Mouse (Mus musculus): ENCODE measurements at regions not wholly inside any gene's neighbourhood (a gene's known extent, or its start where the extent isn't known, plus 50 kb on each side); places are given as distances from the start of the nearest gene placed in this dataset.

- WGBS: 88% methylated on average over 2 of the region's 2 CpGs
- Histone ChIP-seq H3K36me3 (ENCODE audit: control insufficient read depth, insufficient read depth, low read length) (no peaks in the 10 kb centered on the region), H3K9ac (replicated peaks; ENCODE audit: low read depth, low read length) (no peak overlapping the region), H3K27me3 (ENCODE audit: control insufficient read depth, insufficient read depth, low read length) (no peaks in the 10 kb centered on the region), H3K4me1 (ENCODE audit: control insufficient read depth, insufficient read depth, low read length) (no peaks in the 10 kb centered on the region), H3K4me3 (ENCODE audit: low read depth, low read length) (no peak overlapping the region), H3K9me3 (ENCODE audit: control insufficient read depth, low read depth, low read length) (no peaks in the 10 kb centered on the region), H3K27ac (ENCODE audit: low read length) (no peak overlapping the region), H3K4me2 (replicated peaks; ENCODE audit: low read depth, low read length) (no peak overlapping the region)
- ATAC-seq (ENCODE audit: insufficient number of reproducible peaks, insufficient read depth, low FRiP score, low read depth): no peak
Measured at GRCm38 (mm10) chr2:50533702-50534101, 237.1 kb upstream of the Mmadhc start.

DNA sequence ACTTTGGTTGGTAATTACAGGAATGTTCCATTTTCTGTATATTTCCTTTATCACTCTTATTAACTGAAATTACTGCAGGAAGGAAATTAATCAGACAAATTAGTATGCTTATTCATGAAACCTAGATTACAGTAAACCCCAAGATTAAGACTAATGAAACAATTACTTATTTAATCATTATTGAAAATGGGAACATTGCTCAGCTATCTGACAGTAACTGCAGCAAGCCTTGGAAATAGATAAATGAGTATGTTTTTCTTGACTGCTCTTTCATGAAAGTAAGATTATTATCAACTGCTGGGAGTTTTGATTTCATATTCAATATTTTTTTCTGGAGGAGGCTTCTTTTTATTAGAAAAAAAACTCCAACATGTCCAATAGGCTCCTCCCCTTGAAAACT lies 230.8 kb upstream of the Mmadhc start:
- Histone ChIP-seq H3K9ac (replicated peaks; ENCODE audit: low read depth, low read length) (no peak overlapping the region), H3K27me3 (ENCODE audit: control insufficient read depth, insufficient read depth, low read length) (no peaks in the 10 kb centered on the region), H3K4me2 (replicated peaks; ENCODE audit: low read depth, low read length) (no peak overlapping the region), H3K4me1 (ENCODE audit: control insufficient read depth, insufficient read depth, low read length) (no peaks in the 10 kb centered on the region), H3K9me3 (ENCODE audit: control insufficient read depth, low read depth, low read length) (no peaks in the 10 kb centered on the region), H3K36me3 (ENCODE audit: control insufficient read depth, insufficient read depth, low read length) (no peaks in the 10 kb centered on the region), H3K27ac (ENCODE audit: low read length) (no peak overlapping the region), H3K4me3 (ENCODE audit: low read depth, low read length) (no peak overlapping the region)
- no peak for ATAC-seq (ENCODE audit: insufficient number of reproducible peaks, insufficient read depth, low FRiP score, low read depth)

DNA sequence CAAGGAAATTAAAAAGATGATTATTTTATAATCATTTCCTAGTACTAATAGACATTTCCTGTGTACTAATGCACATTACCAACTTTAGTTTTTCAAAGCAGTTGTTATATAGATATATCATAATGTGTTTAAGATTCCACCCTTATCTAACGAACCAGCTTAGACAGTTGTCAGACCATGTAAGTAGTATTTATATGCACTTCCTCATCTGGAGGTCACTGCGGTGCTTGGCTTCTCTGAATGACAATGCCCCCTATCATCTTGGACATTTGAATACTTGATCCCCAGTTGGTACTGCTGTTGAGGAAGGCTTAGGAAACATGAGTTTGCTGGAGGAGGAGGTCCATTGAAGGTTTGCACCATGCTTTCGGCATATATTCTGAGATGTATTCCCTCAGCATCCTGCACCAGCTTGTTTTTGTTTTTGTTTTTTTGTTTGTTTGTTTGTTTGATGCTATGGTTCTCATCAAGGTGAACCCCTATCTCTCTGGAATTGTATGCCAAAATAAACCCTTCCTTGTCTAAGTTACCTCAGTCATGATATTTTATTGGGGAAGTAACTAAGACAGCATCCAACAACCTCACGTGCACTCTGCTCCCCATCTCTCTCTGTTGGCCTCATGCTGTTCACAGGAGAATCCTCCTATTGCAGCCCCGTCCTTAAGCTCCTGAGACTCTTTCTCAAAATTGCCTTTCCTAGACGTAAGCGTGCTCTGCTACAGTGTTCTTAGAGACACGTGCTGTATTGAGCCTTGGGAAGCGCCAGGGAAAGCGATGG lies 228.4 kb upstream of the Mmadhc start:
- no peak overlapping the region for H3K27ac ChIP-seq (ENCODE audit: low read length)
- 86% methylated on average over 10 of the region's 10 CpGs for WGBS
- no peaks in the 10 kb centered on the region for H3K4me1 ChIP-seq (ENCODE audit: control insufficient read depth, insufficient read depth, low read length)
- H3K27me3 ChIP-seq (ENCODE audit: control insufficient read depth, insufficient read depth, low read length): no peaks in the 10 kb centered on the region
- no peak overlapping the region for H3K4me3 ChIP-seq (ENCODE audit: low read depth, low read length)
- H3K9ac ChIP-seq (replicated peaks; ENCODE audit: low read depth, low read length): no peak overlapping the region
- ATAC-seq (ENCODE audit: insufficient number of reproducible peaks, insufficient read depth, low FRiP score, low read depth): no peak
- H3K36me3 ChIP-seq (ENCODE audit: control insufficient read depth, insufficient read depth, low read length): no peaks in the 10 kb centered on the region
- no peak overlapping the region for H3K4me2 ChIP-seq (replicated peaks; ENCODE audit: low read depth, low read length)
- H3K9me3 ChIP-seq (ENCODE audit: control insufficient read depth, low read depth, low read length): no peaks in the 10 kb centered on the region

DNA sequence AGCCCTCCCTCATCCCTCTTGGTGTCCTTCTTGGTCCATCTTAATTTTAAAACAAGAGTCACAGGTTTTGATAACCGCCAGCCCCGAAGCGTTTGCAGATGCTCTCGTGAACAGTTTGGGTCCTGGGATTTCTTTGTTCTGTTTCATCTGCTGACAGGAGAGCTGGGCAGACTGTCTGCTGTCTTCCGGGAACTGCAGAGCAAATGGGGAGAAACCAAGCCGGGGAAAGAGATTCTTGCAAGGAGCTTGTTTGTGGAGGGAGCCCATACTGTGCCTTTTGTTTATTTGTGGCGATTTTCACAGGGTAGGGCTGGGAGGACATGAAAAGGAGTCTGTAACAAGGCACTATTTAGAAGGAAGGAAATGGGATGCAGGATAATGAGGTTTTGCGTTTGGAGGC lies 223.6 kb upstream of the Mmadhc start:
- no peaks in the 10 kb centered on the region for H3K36me3 ChIP-seq (ENCODE audit: control insufficient read depth, insufficient read depth, low read length)
- no peaks in the 10 kb centered on the region for H3K9me3 ChIP-seq (ENCODE audit: control insufficient read depth, low read depth, low read length)
- 0 out of 2 replicates have a peak overlapping the region, but pooled peaks have one; percentile 20 for H3K4me2 ChIP-seq (replicated peaks; ENCODE audit: low read depth, low read length)
- H3K4me3 ChIP-seq (ENCODE audit: low read depth, low read length): no peak overlapping the region
- no peak overlapping the region for H3K27ac ChIP-seq (ENCODE audit: low read length)
- no peaks in the 10 kb centered on the region for H3K27me3 ChIP-seq (ENCODE audit: control insufficient read depth, insufficient read depth, low read length)
- WGBS: 25% methylated on average over 8 of the region's 8 CpGs
- H3K9ac ChIP-seq (replicated peaks; ENCODE audit: low read depth, low read length): no peak overlapping the region
- H3K4me1 ChIP-seq (ENCODE audit: control insufficient read depth, insufficient read depth, low read length): no peaks in the 10 kb centered on the region
- ATAC-seq (ENCODE audit: insufficient number of reproducible peaks, insufficient read depth, low FRiP score, low read depth): no peak

- Histone ChIP-seq H3K4me3 (ENCODE audit: low read depth, low read length) (no peak overlapping the region), H3K36me3 (ENCODE audit: control insufficient read depth, insufficient read depth, low read length) (no peaks in the 10 kb centered on the region), H3K9me3 (ENCODE audit: control insufficient read depth, low read depth, low read length) (no peaks in the 10 kb centered on the region), H3K27ac (ENCODE audit: low read length) (no peak overlapping the region), H3K4me2 (replicated peaks; ENCODE audit: low read depth, low read length) (no peak overlapping the region), H3K9ac (replicated peaks; ENCODE audit: low read depth, low read length) (no peak overlapping the region), H3K4me1 (ENCODE audit: control insufficient read depth, insufficient read depth, low read length) (no peaks in the 10 kb centered on the region), H3K27me3 (ENCODE audit: control insufficient read depth, insufficient read depth, low read length) (no peaks in the 10 kb centered on the region)
- no peak for ATAC-seq (ENCODE audit: insufficient number of reproducible peaks, insufficient read depth, low FRiP score, low read depth)
- 53% methylated on average over 1 of the region's 1 CpGs for WGBS
Measured at GRCm38 (mm10) chr2:50519129-50519504, 222.5 kb upstream of the Mmadhc start.

GRCm38 (mm10) chr2:50518371-50519128 lies 221.9 kb upstream of the Mmadhc start:
- Histone ChIP-seq H3K4me2 (replicated peaks; ENCODE audit: low read depth, low read length) (no peak overlapping the region), H3K4me1 (ENCODE audit: control insufficient read depth, insufficient read depth, low read length) (no peaks in the 10 kb centered on the region), H3K36me3 (ENCODE audit: control insufficient read depth, insufficient read depth, low read length) (no peaks in the 10 kb centered on the region), H3K9me3 (ENCODE audit: control insufficient read depth, low read depth, low read length) (no peaks in the 10 kb centered on the region), H3K4me3 (ENCODE audit: low read depth, low read length) (no peak overlapping the region), H3K9ac (replicated peaks; ENCODE audit: low read depth, low read length) (no peak overlapping the region), H3K27me3 (ENCODE audit: control insufficient read depth, insufficient read depth, low read length) (no peaks in the 10 kb centered on the region), H3K27ac (ENCODE audit: low read length) (no peak overlapping the region)
- WGBS: 39% methylated on average over 10 of the region's 10 CpGs
- ATAC-seq (ENCODE audit: insufficient number of reproducible peaks, insufficient read depth, low FRiP score, low read depth): no peak

GRCm38 (mm10) chr2:50513276-50513675 lies 216.7 kb upstream of the Mmadhc start:
- no peak overlapping the region for H3K9ac ChIP-seq (replicated peaks; ENCODE audit: low read depth, low read length)
- H3K4me1 ChIP-seq (ENCODE audit: control insufficient read depth, insufficient read depth, low read length): no peaks in the 10 kb centered on the region
- no peak for ATAC-seq (ENCODE audit: insufficient number of reproducible peaks, insufficient read depth, low FRiP score, low read depth)
- H3K4me2 ChIP-seq (replicated peaks; ENCODE audit: low read depth, low read length): no peak overlapping the region
- no peaks in the 10 kb centered on the region for H3K27me3 ChIP-seq (ENCODE audit: control insufficient read depth, insufficient read depth, low read length)
- 90% methylated on average over 4 of the region's 4 CpGs for WGBS
- no peak overlapping the region for H3K27ac ChIP-seq (ENCODE audit: low read length)
- no peaks in the 10 kb centered on the region for H3K36me3 ChIP-seq (ENCODE audit: control insufficient read depth, insufficient read depth, low read length)
- H3K9me3 ChIP-seq (ENCODE audit: control insufficient read depth, low read depth, low read length): peaks cover 3% of the 10 kb centered on the region
- H3K4me3 ChIP-seq (ENCODE audit: low read depth, low read length): no peak overlapping the region

GRCm38 (mm10) chr2:50498713-50499112 lies 202.1 kb upstream of the Mmadhc start:
- Histone ChIP-seq H3K27ac (ENCODE audit: low read length) (no peak overlapping the region), H3K4me1 (ENCODE audit: control insufficient read depth, insufficient read depth, low read length) (0 out of 2 replicates have a peak, but pooled peaks cover 2% of the 10 kb centered on the region), H3K9ac (replicated peaks; ENCODE audit: low read depth, low read length) (no peak overlapping the region), H3K36me3 (ENCODE audit: control insufficient read depth, insufficient read depth, low read length) (no peaks in the 10 kb centered on the region), H3K4me2 (replicated peaks; ENCODE audit: low read depth, low read length) (no peak overlapping the region), H3K4me3 (ENCODE audit: low read depth, low read length) (no peak overlapping the region), H3K27me3 (ENCODE audit: control insufficient read depth, insufficient read depth, low read length) (no peaks in the 10 kb centered on the region), H3K9me3 (ENCODE audit: control insufficient read depth, low read depth, low read length) (no peaks in the 10 kb centered on the region)
- no peak for ATAC-seq (ENCODE audit: insufficient number of reproducible peaks, insufficient read depth, low FRiP score, low read depth)
- WGBS: 90% methylated on average over 8 of the region's 8 CpGs
